8 mouse cellular contexts compared by ENCODE assay signal in genomic region chr9:107984052-107984753, GRCm38 (mm10). TPM values are rescaled to one million over a fixed set of nuclear protein-coding genes. Genes with fewer than 3 reads are reported as not detected.
DNase-seq lines count a peak whose midpoint lies in the region; ATAC-seq and TF ChIP-seq lines count a peak whose summit lies in the region.

No protein-coding gene starts in this region.

- intact Hi-C loops in left cerebral cortex, postnatal 36 days (cut with DNase I) = no loop called here

- no peak for ATAC-seq in heart, embryonic 12.5 days (ENCODE audit: insufficient number of reproducible peaks, low FRiP score)
- ATAC-seq in limb, embryonic 13.5 days (ENCODE audit: low FRiP score, low read depth) = no peak

- peak overlapping the region; percentile 78 for H3K4me2 ChIP-seq in heart, embryonic 12.5 days
- peak overlapping the region; percentile 97 for H3K4me2 ChIP-seq in limb, embryonic 13.5 days (replicated peaks)

- H3K9me3 ChIP-seq in heart, embryonic 12.5 days (replicated peaks) = no peaks in the 10 kb centered on the region
- no peaks in the 10 kb centered on the region for H3K9me3 ChIP-seq in limb, embryonic 13.5 days

- no peaks in the 10 kb centered on the region for H3K36me3 ChIP-seq in testis, adult 2 months (ENCODE audit: control insufficient read depth, insufficient read depth, low read length)
- H3K36me3 ChIP-seq in heart, embryonic 12.5 days = peaks cover 18% of the 10 kb centered on the region
- H3K36me3 ChIP-seq in limb, embryonic 13.5 days = peaks cover 6% of the 10 kb centered on the region; the same call in 1 of the 2 replicates
- no peaks in the 10 kb centered on the region; the same call in 1 of the 2 replicates for H3K36me3 ChIP-seq in splenic B cell, adult 2 months (ENCODE audit: control insufficient read depth, insufficient read depth, low read length, poor library complexity, severe bottlenecking)

- H3K4me3 ChIP-seq in testis, adult 2 months (ENCODE audit: control insufficient read depth, low read depth, low read length) = no peak overlapping the region
- H3K4me3 ChIP-seq in heart, embryonic 12.5 days = peak overlapping the region; percentile 78
- peak overlapping the region; percentile 88 for H3K4me3 ChIP-seq in limb, embryonic 13.5 days

- H3K4me1 ChIP-seq in testis, adult 2 months (ENCODE audit: control insufficient read depth, insufficient read depth, low read length) = peaks cover 10% of the 10 kb centered on the region
- H3K4me1 ChIP-seq in heart, embryonic 12.5 days (replicated peaks) = peaks cover 55% of the 10 kb centered on the region
- peaks cover 79% of the 10 kb centered on the region for H3K4me1 ChIP-seq in limb, embryonic 13.5 days

- H3K27me3 ChIP-seq in testis, adult 2 months (ENCODE audit: control insufficient read depth, insufficient read depth, low read length) = no peaks in the 10 kb centered on the region
- H3K27me3 ChIP-seq in heart, embryonic 12.5 days (replicated peaks) = no peaks in the 10 kb centered on the region
- H3K27me3 ChIP-seq in limb, embryonic 13.5 days = no peaks in the 10 kb centered on the region
- H3K27me3 ChIP-seq in splenic B cell, adult 2 months (ENCODE audit: control insufficient read depth, insufficient read depth, low read length, poor library complexity, severe bottlenecking) = no peaks in the 10 kb centered on the region

- H3K9ac ChIP-seq in heart, embryonic 12.5 days = peak overlapping the region; percentile 84
- H3K9ac ChIP-seq in limb, embryonic 13.5 days = peak overlapping the region; percentile 88

- DNase-seq in testis, postnatal 14 days (ENCODE audit: low spot score) = no peak
- peak; percentile 19 for DNase-seq in splenic B cell, adult 2 months (ENCODE audit: low read depth, low spot score)
- no peak for DNase-seq in cerebellum, postnatal 36 days
- no peak for DNase-seq in right cerebral cortex, postnatal 25 days
- DNase-seq in left cerebral cortex, postnatal 36 days (ENCODE audit: low spot score in 2 of 2) = no peak

- H3K27ac ChIP-seq in testis, adult 2 months (ENCODE audit: control insufficient read depth, insufficient read depth, low read depth, low read length) = peak overlapping the region; percentile 51; the same call in 1 of the 2 replicates
- peak overlapping the region; percentile 100 for H3K27ac ChIP-seq in heart, embryonic 12.5 days (ENCODE audit: poor library complexity, severe bottlenecking)
- peak overlapping the region; percentile 100 for H3K27ac ChIP-seq in limb, embryonic 13.5 days

- TF ChIP-seq POLR2A in testis, adult 2 months (IDR thresholded peaks at IDR 0.05; ENCODE audit: control insufficient read depth, low read depth, low read length) = no peak

- no peak for TF ChIP-seq CTCF in testis, adult 2 months (IDR thresholded peaks at IDR 0.05; ENCODE audit: control insufficient read depth, insufficient read depth, insufficient replicate concordance, low read depth, low read length)

- WGBS in heart, embryonic 12.5 days = 44% methylated on average over 19 of the region's 19 CpGs
- WGBS in limb, embryonic 13.5 days = 16% methylated on average over 19 of the region's 19 CpGs

RNA-seq across cellular contexts. Expression of gene Gm20661, which starts 1.3 kb away (rescaled TPM):
- not detected in 2 replicates for polyA plus RNA-seq in testis, adult 2 months (2012; rRNA removed)
- 4.4 and 5.2 TPM in 2 replicates for polyA plus RNA-seq in heart, embryonic 12.5 days (2016; fragmentation: Nextera tagmentation; extraction: Ambion mirVana)
- polyA plus RNA-seq in limb, embryonic 13.5 days (2015; fragmentation: Nextera tagmentation; extraction: Ambion mirVana) = 11.3 and 13.2 TPM in 2 replicates
- not detected for total RNA-seq in left cerebral cortex, postnatal 36 days (2021)

RNA-seq across cellular contexts. Expression of gene Inka1, which starts 1.5 kb away (rescaled TPM):
- 0.57 and 1.2 TPM in 2 replicates for polyA plus RNA-seq in testis, adult 2 months (2012; rRNA removed)
- polyA plus RNA-seq in heart, embryonic 12.5 days (2016; fragmentation: Nextera tagmentation; extraction: Ambion mirVana) = 41.9 and 43.9 TPM in 2 replicates
- polyA plus RNA-seq in limb, embryonic 13.5 days (2015; fragmentation: Nextera tagmentation; extraction: Ambion mirVana) = 121 and 131 TPM in 2 replicates
- 1 to 10 TPM; 4.4 to 4.9 TPM for total RNA-seq in left cerebral cortex, postnatal 36 days (2021)

RNA-seq across cellular contexts. Expression of gene Cdhr4, which starts 8.1 kb away (rescaled TPM):
- 387 and 461 TPM in 2 replicates for polyA plus RNA-seq in testis, adult 2 months (2012; rRNA removed)
- polyA plus RNA-seq in heart, embryonic 12.5 days (2016; fragmentation: Nextera tagmentation; extraction: Ambion mirVana) = 6.8 and 11.4 TPM in 2 replicates
- polyA plus RNA-seq in limb, embryonic 13.5 days (2015; fragmentation: Nextera tagmentation; extraction: Ambion mirVana) = 18.2 and 18.6 TPM in 2 replicates
- 1 to 10 TPM in 1 of 2 experiments, under 1 TPM in 1; 0.79 to 1.4 TPM for total RNA-seq in left cerebral cortex, postnatal 36 days (2021)

RNA-seq across cellular contexts. Expression of gene Uba7, which starts 8.9 kb away (rescaled TPM):
- polyA plus RNA-seq in testis, adult 2 months (2012; rRNA removed) = 2.0 and 3.5 TPM in 2 replicates
- 42.9 and 45.7 TPM in 2 replicates for polyA plus RNA-seq in heart, embryonic 12.5 days (2016; fragmentation: Nextera tagmentation; extraction: Ambion mirVana)
- polyA plus RNA-seq in limb, embryonic 13.5 days (2015; fragmentation: Nextera tagmentation; extraction: Ambion mirVana) = 34.6 and 35.4 TPM in 2 replicates
- total RNA-seq in left cerebral cortex, postnatal 36 days (2021) = 1 to 10 TPM; 2.4 to 3.9 TPM

RNA-seq across cellular contexts. Expression of gene Gm20662, which starts 11.9 kb away (rescaled TPM):
- polyA plus RNA-seq in testis, adult 2 months (2012; rRNA removed) = 282 and 285 TPM in 2 replicates
- polyA plus RNA-seq in heart, embryonic 12.5 days (2016; fragmentation: Nextera tagmentation; extraction: Ambion mirVana) = 1.5 TPM in 2 replicates
- 0.68 and 1.2 TPM in 2 replicates for polyA plus RNA-seq in limb, embryonic 13.5 days (2015; fragmentation: Nextera tagmentation; extraction: Ambion mirVana)
- total RNA-seq in left cerebral cortex, postnatal 36 days (2021) = 1 to 10 TPM in 1 of 2 experiments, not detected in 1; 2.3 TPM

Comparison
In these comparisons a context has a peak if more than half of its experiments do, and no peak if none do; other contexts are left out.
1. RNA of gene Inka1, which starts 1.5 kb away (polyA plus RNA-seq): 121 to 131 TPM in limb, embryonic 13.5 days and 41.9 to 43.9 TPM in heart, embryonic 12.5 days; 0.57 to 1.2 TPM in testis, adult 2 months; every median in the first group is over 10 times any median in the second.
2. RNA of gene Cdhr4, which starts 8.1 kb away (polyA plus RNA-seq): 387 to 461 TPM in testis, adult 2 months; 18.2 to 18.6 TPM in limb, embryonic 13.5 days and 6.8 to 11.4 TPM in heart, embryonic 12.5 days; every median in the first group is over 10 times any median in the second.
3. Peak in every context shown above with its lines, with median percentiles within 50 percentile points of each other: H3K27ac ChIP-seq.